ENCODE assay signal across 16 mouse cellular contexts in the genomic region with DNA sequence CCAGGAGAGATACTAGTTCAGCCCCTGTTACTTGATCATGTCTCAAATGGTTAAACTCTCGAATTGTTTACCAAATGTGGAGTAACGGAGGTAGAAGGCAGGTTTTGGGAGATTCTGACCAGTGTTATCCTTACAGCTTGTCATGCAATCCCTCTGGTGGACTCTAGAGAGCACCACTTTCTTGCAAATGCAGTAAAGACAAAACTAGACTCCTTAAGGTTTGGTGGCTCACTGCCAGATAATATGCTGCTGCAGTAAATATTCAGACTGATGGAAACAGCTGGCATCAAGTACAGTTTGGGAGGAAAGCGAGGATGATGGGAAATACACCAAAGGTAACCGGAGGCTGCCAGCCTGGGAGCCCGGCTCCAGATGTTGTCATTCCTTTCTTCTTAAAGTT.
DNase-seq lines count a peak whose midpoint lies in the region; ATAC-seq and TF ChIP-seq lines count a peak whose summit lies in the region.
"Had no signal": no experiment of that assay in that cellular context is flagged by ENCODE, and none has a peak within 500 bp of the region (broad histone marks: within the 10 kb centered on the region; RNA-seq: fewer than 3 reads in every experiment).

No protein-coding gene starts in this region.

- H3K4me3 ChIP-seq in heart, postnatal 0 days (ENCODE audit: low read depth, low read length): no peak overlapping the region
- H3K4me3 ChIP-seq in limb, embryonic 11.5 days (ENCODE audit: low read depth, low read length): no peak overlapping the region
- no peak overlapping the region for H3K4me3 ChIP-seq in limb, embryonic 10.5 days
- H3K4me3 ChIP-seq: embryonic facial prominence, embryonic 15.5 days; neural tube, embryonic 12.5 days had no signal

- no peaks in the 10 kb centered on the region for H3K36me3 ChIP-seq in heart, postnatal 0 days (replicated peaks; ENCODE audit: control insufficient read depth, insufficient read depth, low read length)
- no peaks in the 10 kb centered on the region for H3K36me3 ChIP-seq in limb, embryonic 11.5 days (ENCODE audit: control insufficient read depth, insufficient read depth, low read length)
- no peaks in the 10 kb centered on the region for H3K36me3 ChIP-seq in limb, embryonic 10.5 days
- H3K36me3 ChIP-seq: embryonic facial prominence, embryonic 15.5 days; neural tube, embryonic 12.5 days had no signal

- TF ChIP-seq EP300 in heart, postnatal 0 days (IDR thresholded peaks at IDR 0.05; ENCODE audit: low read depth): no peak

- no peak for DNase-seq in heart, postnatal 0 days (ENCODE audit: low spot score)
- DNase-seq in heart, adult 9 months (ENCODE audit: low spot score in 2 of 2): no peak
- peak; percentile 20 for DNase-seq in limb, embryonic 11.5 days (ENCODE audit: low spot score)
- DNase-seq in limb, embryonic 10.5 days (ENCODE audit: low spot score): no peak
- DNase-seq in ES-CJ7 (ENCODE audit: low read depth, low spot score): peak; percentile 6
- peak; percentile 22 for DNase-seq in embryo, embryonic 11 days
- DNase-seq in gastrocnemius, postnatal 36 days: no peak
- DNase-seq in thymus, postnatal 25 days: no peak
- DNase-seq: adrenal gland, postnatal 14 days; cerebellum, adult 18-20 months; heart, adult 11 months; heart, postnatal 14 days; kidney, adult 18-20 months had no signal

- H3K4me2 ChIP-seq in heart, postnatal 0 days (ENCODE audit: low read depth, low read length): no peak overlapping the region
- H3K4me2 ChIP-seq in limb, embryonic 11.5 days (ENCODE audit: low read depth, severe bottlenecking): no peak overlapping the region
- H3K4me2 ChIP-seq: embryonic facial prominence, embryonic 15.5 days; midbrain, embryonic 11.5 days; neural tube, embryonic 12.5 days had no signal

- H3K9ac ChIP-seq in heart, postnatal 0 days (replicated peaks; ENCODE audit: low read depth, low read length): no peak overlapping the region
- no peak overlapping the region for H3K9ac ChIP-seq in limb, embryonic 11.5 days (ENCODE audit: low read length)
- H3K9ac ChIP-seq: embryonic facial prominence, embryonic 15.5 days; neural tube, embryonic 12.5 days had no signal

- no peaks in the 10 kb centered on the region for H3K9me3 ChIP-seq in heart, postnatal 0 days (replicated peaks; ENCODE audit: control insufficient read depth, low read length)
- H3K9me3 ChIP-seq in limb, embryonic 11.5 days (ENCODE audit: control insufficient read depth, low read length): no peaks in the 10 kb centered on the region
- H3K9me3 ChIP-seq in limb, embryonic 10.5 days (replicated peaks): no peaks in the 10 kb centered on the region
- H3K9me3 ChIP-seq: embryonic facial prominence, embryonic 15.5 days; neural tube, embryonic 12.5 days had no signal

- no peaks in the 10 kb centered on the region for H3K27me3 ChIP-seq in heart, postnatal 0 days (ENCODE audit: control insufficient read depth, insufficient read depth, low read length)
- H3K27me3 ChIP-seq in limb, embryonic 11.5 days (ENCODE audit: control insufficient read depth, insufficient read depth, low read length): no peaks in the 10 kb centered on the region
- no peaks in the 10 kb centered on the region for H3K27me3 ChIP-seq in limb, embryonic 10.5 days (ENCODE audit: low read depth, poor library complexity, severe bottlenecking)
- H3K27me3 ChIP-seq: embryonic facial prominence, embryonic 15.5 days; neural tube, embryonic 12.5 days had no signal

- no peak overlapping the region for H3K27ac ChIP-seq in heart, postnatal 0 days (ENCODE audit: low read depth)
- H3K27ac ChIP-seq in limb, embryonic 11.5 days (replicated peaks; ENCODE audit: low read depth, low read length): no peak overlapping the region
- H3K27ac ChIP-seq in limb, embryonic 10.5 days: no peak overlapping the region
- H3K27ac ChIP-seq: embryonic facial prominence, embryonic 15.5 days; neural tube, embryonic 12.5 days had no signal

- H3K4me1 ChIP-seq in heart, postnatal 0 days (ENCODE audit: control insufficient read depth, insufficient read depth): no peaks in the 10 kb centered on the region
- H3K4me1 ChIP-seq in limb, embryonic 11.5 days (ENCODE audit: control insufficient read depth, insufficient read depth, low read length): no peaks in the 10 kb centered on the region
- H3K4me1 ChIP-seq in limb, embryonic 10.5 days: no peaks in the 10 kb centered on the region
- H3K4me1 ChIP-seq: embryonic facial prominence, embryonic 15.5 days; neural tube, embryonic 12.5 days had no signal

- intact Hi-C loops in gastrocnemius, postnatal 36 days (cut with DNase I): no loop called here

- ATAC-seq in heart, postnatal 0 days (ENCODE audit: insufficient read depth, low read depth): no peak
- no peak for ATAC-seq in limb, embryonic 11.5 days (ENCODE audit: insufficient number of reproducible peaks, low FRiP score, low TSS enrichment, low read depth)

- TF ChIP-seq CTCF in heart, postnatal 0 days (IDR thresholded peaks at IDR 0.05; ENCODE audit: low read depth): peak; percentile 5; the same call in 1 of the 2 replicates

- 53% methylated on average over 5 of the region's 5 CpGs for WGBS in heart, postnatal 0 days
- 63% methylated on average over 5 of the region's 5 CpGs for WGBS in limb, embryonic 11.5 days
- WGBS in limb, embryonic 10.5 days: 62% methylated on average over 5 of the region's 5 CpGs

Comparison
In these comparisons a context has a peak if more than half of its experiments do, and no peak if none do; other contexts are left out.
1. DNase-seq: peak in limb, embryonic 11.5 days (single experiment), ES-CJ7 (single experiment) and embryo, embryonic 11 days (single experiment); none in heart, postnatal 0 days (single experiment), heart, adult 9 months (0 of 2), limb, embryonic 10.5 days (single experiment), gastrocnemius, postnatal 36 days (0 of 2) and thymus, postnatal 25 days (single experiment).